Mouse (Mus musculus) telencephalon, adult 2 months (tissue): Measurements from ENCODE around the gene Rabep1.

Experiments
- DNase-seq: peaks from one replicate; pipeline ENCODE4 v3.0.0-alpha.2; 2011; ENCODE audit warnings: low read depth, low spot score

Gene Rabep1

DNA sequence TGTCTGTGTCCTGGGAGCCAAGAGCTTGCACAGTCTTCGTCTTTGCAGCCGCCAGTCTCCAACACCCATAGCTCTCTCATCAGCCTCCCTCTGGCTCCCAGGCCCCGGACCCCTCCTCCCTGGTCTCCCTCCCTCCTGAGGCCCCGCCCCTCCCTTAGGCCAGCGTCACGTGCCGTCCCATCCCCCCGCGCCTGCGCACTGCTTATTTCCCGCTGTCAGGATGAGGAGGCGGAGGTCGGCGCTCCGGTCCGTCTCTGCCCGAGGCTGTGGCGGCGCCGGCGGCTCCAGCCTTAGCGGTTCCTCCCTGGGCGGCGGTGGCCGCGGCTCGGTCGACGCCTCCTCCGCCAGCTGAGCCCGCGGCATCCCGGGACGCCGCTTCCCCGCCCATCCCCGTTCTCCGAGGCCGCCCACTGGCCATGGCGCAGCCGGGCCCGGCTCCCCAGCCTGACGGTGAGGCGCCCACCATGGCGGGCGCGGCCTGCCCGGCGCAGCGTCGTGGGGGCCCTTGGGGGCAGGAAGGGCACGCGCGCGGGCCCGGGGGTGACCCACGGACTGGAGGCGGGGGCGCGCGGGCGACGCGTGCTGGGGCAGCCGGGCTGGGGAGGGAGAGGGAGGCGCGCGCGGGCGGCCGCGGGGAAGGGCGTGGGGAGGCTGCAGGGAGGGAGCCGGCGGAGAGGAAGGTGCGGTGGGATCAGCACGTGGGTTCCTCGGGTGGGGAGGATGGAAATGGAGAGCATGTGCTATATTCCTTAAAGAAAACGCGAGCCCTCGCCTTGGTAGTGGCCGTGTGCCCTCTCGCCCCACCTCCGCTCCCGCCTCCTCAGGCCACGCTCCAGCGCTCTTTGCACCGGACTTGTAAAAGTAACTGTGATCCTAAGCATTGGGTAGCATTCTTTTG, at the start of gene Rabep1:
TSS of gene Rabep1 (plus strand) at position 220 of the 898 bp plus-strand sequence.
- DNase-seq, result peak; percentile 77

GRCm38 (mm10) chr11:70802208-70802864, 42.2 kb upstream of the Rabep1 start:
- no peak for DNase-seq

DNA sequence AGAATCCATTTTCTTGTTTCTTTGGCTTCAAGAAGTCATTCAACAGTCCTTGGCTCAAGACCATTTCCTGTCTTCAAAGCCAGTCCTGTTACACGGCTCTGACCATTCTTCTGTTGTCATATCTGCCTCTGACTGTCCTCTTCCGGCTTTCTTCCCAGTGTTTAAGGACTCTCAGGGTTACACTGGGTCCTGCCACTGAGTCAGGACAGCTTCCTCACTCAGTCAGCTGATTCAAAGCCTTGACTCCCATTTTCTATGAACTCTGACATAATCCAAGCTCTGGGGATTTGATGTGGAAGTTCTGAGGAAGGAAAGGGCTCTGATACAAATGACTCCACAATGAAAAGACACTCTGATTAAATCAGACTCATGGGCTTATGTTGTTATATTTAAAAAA, 41.7 kb upstream of the Rabep1 start:
- no peak for DNase-seq

GRCm38 (mm10) chr11:70803711-70804200, 40.8 kb upstream of the Rabep1 start:
- DNase-seq, result no peak

- DNase-seq, result no peak
Measured at GRCm38 (mm10) chr11:70804395-70804794, 40.2 kb upstream of the Rabep1 start.

GRCm38 (mm10) chr11:70805641-70806175, 38.9 kb upstream of the Rabep1 start:
- no peak for DNase-seq

- DNase-seq, result no peak
Measured at GRCm38 (mm10) chr11:70806697-70807096, 37.9 kb upstream of the Rabep1 start.

GRCm38 (mm10) chr11:70807630-70808029, 36.9 kb upstream of the Rabep1 start:
- DNase-seq, result no peak

- no peak for DNase-seq
Measured at GRCm38 (mm10) chr11:70808101-70808500, 36.5 kb upstream of the Rabep1 start.

DNA sequence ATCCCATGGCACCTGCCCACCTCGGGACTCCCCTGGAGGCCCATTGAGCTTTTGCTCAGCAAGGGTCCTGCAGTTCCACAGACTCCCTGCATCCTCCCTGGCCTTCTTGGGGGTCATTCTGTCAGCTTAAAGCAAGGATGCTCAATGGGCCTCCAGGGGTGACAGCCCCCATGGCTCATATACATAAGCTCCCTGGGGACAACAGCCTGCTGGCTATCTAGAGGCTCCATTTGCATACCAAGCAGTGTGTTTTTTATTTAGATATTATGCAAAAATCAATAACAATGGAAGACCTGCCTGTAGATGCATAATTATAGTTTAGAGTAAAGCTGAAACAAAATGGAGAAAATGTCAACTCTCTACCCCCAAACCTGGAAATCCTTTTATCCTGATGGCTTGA, 35.6 kb upstream of the Rabep1 start:
- DNase-seq, result no peak

DNA sequence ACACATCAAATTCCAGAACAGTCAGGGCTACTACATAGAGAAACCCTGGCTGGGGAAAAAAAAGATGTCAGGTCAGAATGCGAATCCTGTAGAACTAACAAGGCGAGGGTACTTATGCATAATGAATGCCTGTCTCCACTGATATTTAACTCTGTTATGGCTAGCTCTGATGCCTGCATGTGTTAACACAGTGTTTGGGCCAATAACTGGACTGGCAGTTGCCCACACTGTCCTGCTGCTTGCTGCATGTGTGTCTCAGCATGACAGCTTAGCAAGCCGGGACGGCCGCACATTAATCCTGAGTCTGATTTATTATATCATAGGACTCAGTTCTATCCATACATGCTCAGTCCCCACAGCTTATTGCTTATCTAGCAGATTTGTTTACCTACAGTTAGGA, 33.5 kb upstream of the Rabep1 start:
- DNase-seq, result no peak

DNA sequence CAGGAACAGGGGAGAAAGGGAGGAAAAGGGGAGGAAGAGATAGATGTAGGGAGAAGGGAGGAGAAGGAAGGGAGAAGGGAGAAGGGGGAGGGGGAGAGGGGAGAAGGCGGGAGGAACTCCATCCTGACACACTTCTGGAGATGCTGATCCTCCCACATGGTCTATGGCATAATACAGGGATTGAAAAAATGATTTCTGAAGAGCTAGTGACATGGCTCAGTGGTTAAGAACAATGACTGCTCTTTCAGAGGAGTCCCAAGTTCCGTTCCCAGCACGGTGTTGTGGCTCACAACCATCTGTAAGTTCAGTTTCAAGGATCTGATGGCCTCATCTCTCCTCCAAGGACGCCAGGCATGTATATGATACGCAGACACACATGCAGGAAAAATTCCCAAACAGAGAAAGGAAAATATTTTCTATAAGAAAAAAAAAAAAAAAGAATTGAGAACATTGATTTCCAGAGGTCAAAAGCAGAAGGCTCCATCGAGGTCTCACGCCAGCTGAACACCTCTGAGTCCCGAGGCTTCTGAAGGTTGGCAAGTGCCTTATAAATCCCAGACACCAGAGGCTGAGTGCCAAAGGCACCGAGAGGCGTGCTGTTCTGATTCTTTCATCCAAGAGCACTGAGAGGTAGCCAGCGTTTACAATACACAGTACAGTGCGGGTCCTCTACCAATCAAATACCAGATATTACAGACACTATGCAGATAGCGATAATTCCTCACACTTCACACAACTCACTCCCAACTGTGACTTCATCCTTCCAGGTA, 32.9 kb upstream of the Rabep1 start:
- DNase-seq, result no peak

DNA sequence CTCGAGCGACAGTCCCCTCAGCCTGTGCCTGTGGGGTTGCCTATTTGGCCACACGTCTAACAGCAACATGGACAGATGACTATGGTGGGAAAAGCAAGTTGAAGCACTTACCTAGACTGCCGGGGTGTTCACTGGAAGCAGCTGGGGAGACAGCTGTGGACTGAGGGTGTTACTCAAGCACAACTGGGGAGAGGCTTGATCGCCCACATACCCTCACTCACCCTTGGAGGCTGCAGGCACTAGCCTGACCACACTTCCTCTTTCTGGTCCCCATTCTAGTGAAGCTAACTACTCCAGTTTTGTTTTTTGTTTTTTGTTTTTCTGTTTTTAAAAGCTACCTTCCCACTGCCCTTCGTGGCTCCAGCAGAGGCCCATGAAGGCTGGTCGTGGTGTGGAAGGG, 32.2 kb upstream of the Rabep1 start, which contains the start of gene Scimp:
TSS of gene Scimp (minus strand) at position 222 of the 400 bp plus-strand sequence.
- no peak for DNase-seq

GRCm38 (mm10) chr11:70815071-70815470, 29.5 kb upstream of the Rabep1 start:
- DNase-seq, result no peak

- peak; percentile 34 for DNase-seq
Measured at GRCm38 (mm10) chr11:70815498-70816078, 29.0 kb upstream of the Rabep1 start.

- no peak for DNase-seq
Measured at GRCm38 (mm10) chr11:70816770-70817169, 27.8 kb upstream of the Rabep1 start.

DNA sequence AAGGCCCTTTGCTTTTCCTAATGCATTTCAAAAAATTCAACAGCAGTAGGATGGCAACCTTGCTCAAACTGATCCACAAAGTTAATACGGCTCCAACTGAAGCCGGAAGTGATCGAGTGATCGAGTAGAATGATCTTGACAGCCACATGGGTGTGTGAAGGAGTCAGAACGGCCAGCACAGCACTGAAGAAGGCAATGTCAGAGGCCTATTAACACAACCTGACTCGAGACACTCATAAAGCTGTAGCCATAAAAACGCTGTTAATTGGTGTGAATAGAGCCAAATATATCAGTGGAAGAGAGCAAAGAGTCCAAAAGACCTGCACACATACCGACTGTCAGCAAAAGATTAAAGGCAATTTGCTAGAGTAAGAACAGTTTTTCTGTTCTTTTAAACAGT, 24.5 kb upstream of the Rabep1 start:
- DNase-seq, result no peak

DNA sequence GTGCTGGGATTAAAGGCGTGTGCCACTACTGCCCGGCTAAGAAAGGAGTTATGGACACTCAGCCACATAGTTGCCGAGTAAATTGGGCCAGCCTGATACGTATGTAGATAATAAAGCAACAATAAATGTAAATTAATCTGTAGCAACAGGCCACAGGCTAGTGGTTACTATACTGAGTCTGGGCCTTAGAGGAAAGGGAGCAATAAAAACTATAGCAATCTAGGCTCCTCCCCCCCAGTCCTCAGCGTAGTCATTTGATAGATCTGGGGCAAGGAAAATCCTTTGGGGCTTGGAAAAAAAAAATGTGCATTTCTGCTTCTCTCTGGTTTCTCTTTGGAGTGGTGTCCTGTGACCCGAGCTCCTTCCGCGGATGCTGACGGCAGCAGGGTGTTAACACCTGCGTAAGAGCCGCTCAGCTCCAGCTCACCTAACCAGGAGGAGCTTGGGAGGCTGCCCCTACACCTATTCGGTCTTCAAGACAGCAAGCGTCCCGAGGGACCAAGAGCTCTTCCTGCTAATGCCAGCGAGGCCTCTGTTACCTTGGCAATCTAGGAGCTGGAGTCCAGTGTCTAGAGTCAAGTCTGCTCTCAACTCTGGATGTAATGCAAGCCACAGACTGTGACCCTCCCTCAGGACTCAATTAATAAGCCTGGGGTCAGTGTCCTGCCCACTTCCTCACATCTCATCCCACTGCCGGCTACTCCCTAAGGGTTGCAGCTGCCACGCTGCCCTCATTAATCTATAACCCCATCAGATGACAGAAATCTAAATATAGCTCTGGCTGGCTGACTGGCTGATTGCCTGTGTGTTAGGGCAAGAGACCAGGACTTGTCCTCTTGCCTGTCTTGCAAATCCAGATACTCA, 22.6 kb upstream of the Rabep1 start:
- DNase-seq, result no peak

DNA sequence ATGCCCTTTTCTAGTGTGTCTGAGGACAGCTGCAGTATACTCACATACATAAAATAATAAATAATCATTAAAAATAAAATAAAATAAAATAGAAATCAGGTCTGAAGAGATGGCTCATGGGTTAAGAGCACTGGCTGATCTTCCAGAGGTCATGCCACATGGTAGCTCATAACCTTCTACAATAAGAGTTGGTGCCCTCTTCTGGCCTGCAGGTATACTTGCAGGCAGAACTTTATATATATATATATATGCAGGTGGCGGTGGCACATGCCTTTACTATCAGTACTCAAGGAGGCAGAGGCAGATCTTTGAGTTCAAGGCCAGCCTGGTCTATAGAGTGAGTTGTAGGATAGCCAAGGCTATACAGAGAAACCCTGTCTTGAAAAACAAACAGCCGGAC, 18.4 kb upstream of the Rabep1 start:
- no peak for DNase-seq

GRCm38 (mm10) chr11:70828975-70829615, 15.5 kb upstream of the Rabep1 start:
- DNase-seq, result no peak
